In the genomic region with DNA sequence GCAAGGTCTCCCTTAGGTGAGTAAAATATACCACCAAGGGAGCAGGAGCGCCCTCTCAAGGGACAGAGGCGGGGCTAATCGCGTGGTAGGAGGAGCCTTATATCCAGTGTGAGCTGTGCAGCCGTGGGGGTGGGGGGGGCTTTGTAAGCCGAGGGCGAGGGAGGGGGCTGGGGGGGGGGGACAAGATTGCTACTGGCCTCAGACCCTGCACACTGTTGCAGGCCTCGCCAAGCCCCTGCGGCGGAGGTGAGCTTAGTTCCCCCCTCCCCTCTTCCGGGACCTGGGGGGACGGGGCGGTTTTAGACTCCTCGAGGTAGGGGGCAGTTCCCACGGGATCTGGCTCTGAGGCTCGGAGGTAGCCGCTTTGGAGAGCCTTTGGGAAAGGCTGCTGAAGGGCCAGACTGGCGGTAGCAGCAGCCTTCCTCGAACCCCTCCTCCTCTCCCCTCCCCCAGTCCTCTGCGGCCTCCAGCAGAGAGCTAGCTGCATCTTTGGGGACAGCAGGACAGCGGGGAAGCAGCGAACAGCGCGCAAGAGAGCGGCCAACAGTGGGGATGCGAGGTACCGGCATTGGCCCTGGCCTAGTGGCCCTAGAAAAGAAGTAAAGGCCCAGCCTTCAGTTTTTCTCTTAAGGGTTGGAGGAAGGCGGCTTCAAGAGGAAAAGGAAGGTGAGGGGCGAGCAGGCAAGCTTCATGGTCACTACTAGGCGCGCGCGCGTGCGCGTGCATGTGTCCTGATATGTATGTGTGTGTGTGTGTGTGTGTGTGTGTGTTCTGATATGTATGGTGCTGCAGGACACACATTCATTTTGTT, we compare ENCODE assay signal across 8 mouse cellular contexts. TPM values are rescaled to one million over a fixed set of nuclear protein-coding genes. Genes with fewer than 3 reads are reported as not detected.
DNase-seq lines count a peak whose midpoint lies in the region; ATAC-seq and TF ChIP-seq lines count a peak whose summit lies in the region.

A gene (plus strand): TSS at position 107 of the 811 bp plus-strand sequence.

- peaks cover 1 to 29% of the 10 kb centered on the region in 2 experiments; a peak in 3 of 4 replicates for H3K36me3 ChIP-seq in MEL (ENCODE audit: control insufficient read depth in 1 of 2, insufficient read depth in 2 of 2, low read length in 2 of 2)
- H3K36me3 ChIP-seq in lung, embryonic 15.5 days: no peaks in the 10 kb centered on the region
- no peaks in the 10 kb centered on the region for H3K36me3 ChIP-seq in thymus, adult 2 months (ENCODE audit: control insufficient read depth, insufficient read depth, low read length)

- H3K79me2 ChIP-seq in MEL (ENCODE audit: control insufficient read depth, insufficient read depth, low read length, poor library complexity): peaks cover 32% of the 10 kb centered on the region

- no peaks in the 10 kb centered on the region for H3K27me3 ChIP-seq in MEL (ENCODE audit: control insufficient read depth in 1 of 2, insufficient read depth in 2 of 2, low read length in 2 of 2)
- H3K27me3 ChIP-seq in cerebellum, adult 2 months (ENCODE audit: control insufficient read depth, insufficient read depth, low read length): no peaks in the 10 kb centered on the region
- peaks cover 6% of the 10 kb centered on the region; the same call in 1 of the 2 replicates for H3K27me3 ChIP-seq in lung, embryonic 15.5 days
- H3K27me3 ChIP-seq in thymus, adult 2 months (ENCODE audit: control insufficient read depth, insufficient read depth, low read length): no peaks in the 10 kb centered on the region

- H3K9me3 ChIP-seq in MEL (replicated peaks; ENCODE audit: insufficient read depth, low read length): no peaks in the 10 kb centered on the region
- H3K9me3 ChIP-seq in lung, embryonic 15.5 days: no peaks in the 10 kb centered on the region

- peak; percentile 68 for ATAC-seq in lung, embryonic 15.5 days (ENCODE audit: borderline replicate concordance, extremely low read depth, low FRiP score, low TSS enrichment)

- peak in 1 of 3 experiments; percentile 31; a peak in 1 of 6 replicates for TF ChIP-seq CTCF in MEL (IDR thresholded peaks at IDR 0.05 in 2 of 3, conservative IDR thresholded peaks at IDR 0.05 in 1 of 3; ENCODE audit: control insufficient read depth in 1 of 3, insufficient read depth in 1 of 3, low read depth in 2 of 3, low read length in 3 of 3, poor library complexity in 1 of 3, severe bottlenecking in 1 of 3)
- no peak for TF ChIP-seq CTCF in cerebellum, adult 2 months (IDR thresholded peaks at IDR 0.05; ENCODE audit: borderline replicate concordance, insufficient read depth, low read depth, low read length)
- TF ChIP-seq CTCF in thymus, adult 2 months (IDR thresholded peaks at IDR 0.05; ENCODE audit: borderline replicate concordance, control insufficient read depth, extremely low read depth, insufficient read depth, low read length, poor library complexity): no peak

- peak; percentile 88 for DNase-seq in MEL (ENCODE audit: low read depth, low spot score)
- DNase-seq in cerebellum, adult 2 months: peak; percentile 74 to 77
- peak; percentile 87 for DNase-seq in forelimb bud, embryonic 11.5 days (ENCODE audit: low read depth, low spot score)
- DNase-seq in heart, postnatal 4 days: peak; percentile 64
- DNase-seq in layer of hippocampus, adult 8-10 months (ENCODE audit: low spot score in 2 of 2): peak; percentile 44 to 57
- peak; percentile 32 for DNase-seq in ovary, adult 18-20 months (ENCODE audit: low spot score)
- peak; percentile 52 for DNase-seq in thymus, adult 2 months

- H3K4me1 ChIP-seq in MEL (ENCODE audit: control insufficient read depth in 1 of 2, insufficient read depth in 2 of 2, low read length in 2 of 2): peaks cover 10 to 18% of the 10 kb centered on the region in 2 experiments
- H3K4me1 ChIP-seq in cerebellum, adult 2 months (ENCODE audit: control insufficient read depth, insufficient read depth, low read length): no peaks in the 10 kb centered on the region
- H3K4me1 ChIP-seq in lung, embryonic 15.5 days: no peaks in the 10 kb centered on the region
- 0 out of 2 replicates have a peak, but pooled peaks cover 4% of the 10 kb centered on the region for H3K4me1 ChIP-seq in thymus, adult 2 months (replicated peaks; ENCODE audit: control insufficient read depth, insufficient read depth, low read length)

- H3K4me2 ChIP-seq in lung, embryonic 15.5 days: peak within 1 kb of the TSS; percentile 45

- H3K27ac ChIP-seq in MEL (ENCODE audit: control insufficient read depth, low read depth, low read length): peak within 1 kb of the TSS; percentile 83
- peak within 1 kb of the TSS; percentile 95 for H3K27ac ChIP-seq in cerebellum, adult 2 months (ENCODE audit: insufficient read depth, low read length)
- H3K27ac ChIP-seq in lung, embryonic 15.5 days: peak within 1 kb of the TSS; percentile 95
- H3K27ac ChIP-seq in thymus, adult 2 months (ENCODE audit: control insufficient read depth, insufficient read depth, low read length): peak within 1 kb of the TSS; percentile 33; the same call in 1 of the 2 replicates

- TF ChIP-seq EP300 in MEL (IDR thresholded peaks at IDR 0.05; ENCODE audit: low read depth in 1 of 2, low read length in 2 of 2): no peak

- H3K4me3 ChIP-seq in MEL (ENCODE audit: control insufficient read depth in 1 of 2, insufficient read depth in 1 of 2, low read depth in 2 of 2, low read length in 2 of 2): peak within 1 kb of the TSS; percentile 61 to 94
- peak within 1 kb of the TSS; percentile 93 for H3K4me3 ChIP-seq in cerebellum, adult 2 months (replicated peaks; ENCODE audit: insufficient read depth, low read depth, low read length)
- peak within 1 kb of the TSS; percentile 55 for H3K4me3 ChIP-seq in lung, embryonic 15.5 days
- H3K4me3 ChIP-seq in thymus, adult 2 months (ENCODE audit: control insufficient read depth, insufficient read depth, low read length): peak within 1 kb of the TSS; percentile 89

- TF ChIP-seq RAD21 in MEL (IDR thresholded peaks at IDR 0.05; ENCODE audit: low read depth, low read length): no peak

- H3K9ac ChIP-seq in MEL (ENCODE audit: control insufficient read depth, low read depth, low read length, poor library complexity, severe bottlenecking): peak within 1 kb of the TSS; percentile 88
- peak within 1 kb of the TSS; percentile 63 for H3K9ac ChIP-seq in lung, embryonic 15.5 days

- TF ChIP-seq POLR2A in MEL (IDR thresholded peaks at IDR 0.05; ENCODE audit: control insufficient read depth in 1 of 2, insufficient read depth in 1 of 2, low read depth in 1 of 2, low read length in 2 of 2, poor library complexity in 1 of 2): peak; percentile 69 to 75
- peak; percentile 47; the same call in 1 of the 2 replicates for TF ChIP-seq POLR2A in cerebellum, adult 2 months (IDR thresholded peaks at IDR 0.05; ENCODE audit: borderline replicate concordance, insufficient read depth, low read length)
- TF ChIP-seq POLR2A in thymus, adult 2 months (IDR thresholded peaks at IDR 0.05; ENCODE audit: control insufficient read depth, extremely low read depth, insufficient read depth, low read length, poor library complexity): no peak

- 1% methylated on average over 28 of the region's 36 CpGs for WGBS in cerebellum, adult 2 months
- 17% methylated on average over 29 of the region's 36 CpGs for WGBS in lung, embryonic 15.5 days
- 2% methylated on average over 33 of the region's 36 CpGs for WGBS in thymus, adult 2 months

TF ChIP-seq in MEL, 35 proteins besides CTCF, POLR2A, EP300 and RAD21:
- TF ChIP-seq POLR2AphosphoS2 (IDR thresholded peaks at IDR 0.05; ENCODE audit: low read length): no peak
- 0 out of 2 replicates have a peak, but pooled peaks have one; percentile 28 for TF ChIP-seq GATA1 (IDR thresholded peaks at IDR 0.05; ENCODE audit: low read depth, low read length)
- TF ChIP-seq TAL1 (IDR thresholded peaks at IDR 0.05; ENCODE audit: low read length): no peak
- TF ChIP-seq TBP (IDR thresholded peaks at IDR 0.05; ENCODE audit: low read depth, low read length): peak; percentile 76

RNA-seq across cellular contexts. Expression of the gene that starts here (rescaled TPM):
- 132 and 164 TPM in 2 replicates for total RNA-seq in MEL (2012; rRNA removed)
- 100 to 1,000 TPM; 345 to 528 TPM for polyA plus RNA-seq in MEL (2012; ENCODE audit: insufficient read depth in 1 of 2, insufficient read length in 2 of 2, low read depth in 1 of 2, low replicate concordance in 2 of 2, missing spikeins in 1 of 2)
- polyA plus RNA-seq in cerebellum, adult 2 months (2012; rRNA removed): 94.6 and 102 TPM in 2 replicates
- total RNA-seq in heart, postnatal 4 days (2021): 100 to 1,000 TPM; 180 to 187 TPM
- 100 to 1,000 TPM; 244 to 296 (median 265) TPM for total RNA-seq in layer of hippocampus, adult 8-10 months (2022)
- 54.8 and 58.0 TPM in 2 replicates for polyA plus RNA-seq in lung, embryonic 15.5 days (2015; fragmentation: Nextera tagmentation; extraction: Ambion mirVana)
- polyA plus RNA-seq in thymus, adult 2 months (2012; rRNA removed): 96.9 and 100 TPM in 2 replicates

Comparison
In these comparisons a context has a peak if more than half of its experiments do, and no peak if none do; other contexts are left out.
1. Peak in every context shown above with its lines: DNase-seq, ATAC-seq, H3K4me3 ChIP-seq and H3K27ac ChIP-seq.
2. DNase-seq: peak in every context shown above with its lines; median percentile 88 in MEL; 87 in forelimb bud, embryonic 11.5 days; 76 in cerebellum, adult 2 months; 64 in heart, postnatal 4 days; 52 in thymus, adult 2 months; 50 in layer of hippocampus, adult 8-10 months; 32 in ovary, adult 18-20 months.
3. H3K27ac ChIP-seq: peak in every context shown above with its lines; median percentile 95 in cerebellum, adult 2 months; 95 in lung, embryonic 15.5 days; 83 in MEL; 33 in thymus, adult 2 months.